In genomic region chr7:112345687-112346086, GRCm38 (mm10) we compare ENCODE assay signal across 22 mouse cellular contexts.
"Had no signal": no experiment of that assay in that cellular context is flagged by ENCODE, and none has a peak within 500 bp of the region (broad histone marks: within the 10 kb centered on the region; RNA-seq: fewer than 3 reads in every experiment).

No protein-coding gene starts in this region.

- H3K4me2 ChIP-seq: limb, embryonic 13.5 days; liver, embryonic 12.5 days; liver, embryonic 15.5 days; lung, embryonic 15.5 days; midbrain, embryonic 13.5 days; neural tube, embryonic 13.5 days had no signal

- ATAC-seq: liver, embryonic 12.5 days; midbrain, embryonic 13.5 days; midbrain, embryonic 16.5 days had no signal

- DNase-seq: kidney, postnatal 25 days; layer of hippocampus, adult 9-11 months; liver; lung, adult 18-20 months; lung, postnatal 10 days; lung, postnatal 36 days; retina, postnatal 1 day; thymus, adult 18-20 months; thymus, postnatal 36 days had no signal

- H3K4me3 ChIP-seq: layer of hippocampus, adult 2 months; limb, embryonic 10.5 days; limb, embryonic 13.5 days; liver, embryonic 12.5 days; liver, embryonic 15.5 days; lung, embryonic 15.5 days; megakaryocyte, embryonic 14.5 days; midbrain, embryonic 10.5 days; midbrain, embryonic 13.5 days; myocyte; neural tube, embryonic 13.5 days had no signal

- H3K9ac ChIP-seq: limb, embryonic 13.5 days; liver, embryonic 12.5 days; liver, embryonic 15.5 days; lung, embryonic 15.5 days; midbrain, embryonic 13.5 days; neural tube, embryonic 13.5 days had no signal

- H3K4me1 ChIP-seq: limb, embryonic 13.5 days; liver, embryonic 12.5 days; liver, embryonic 15.5 days; lung, embryonic 15.5 days; megakaryocyte, embryonic 14.5 days; midbrain, embryonic 10.5 days; midbrain, embryonic 13.5 days; neural tube, embryonic 13.5 days had no signal

- H3K27me3 ChIP-seq: limb, embryonic 13.5 days; liver, embryonic 12.5 days; liver, embryonic 15.5 days; lung, embryonic 15.5 days; midbrain, embryonic 13.5 days; neural tube, embryonic 13.5 days had no signal

- H3K27ac ChIP-seq: kidney, postnatal 0 days; layer of hippocampus, adult 2 months; limb, embryonic 10.5 days; limb, embryonic 13.5 days; liver, embryonic 12.5 days; liver, embryonic 15.5 days; lung, embryonic 15.5 days; midbrain, embryonic 10.5 days; midbrain, embryonic 13.5 days; neural tube, embryonic 13.5 days had no signal

- H3K9me3 ChIP-seq: limb, embryonic 10.5 days; limb, embryonic 13.5 days; liver, embryonic 12.5 days; liver, embryonic 15.5 days; lung, embryonic 15.5 days; midbrain, embryonic 10.5 days; midbrain, embryonic 13.5 days; neural tube, embryonic 13.5 days had no signal

- H3K36me3 ChIP-seq: limb, embryonic 10.5 days; limb, embryonic 13.5 days; liver, embryonic 12.5 days; liver, embryonic 15.5 days; midbrain, embryonic 10.5 days; midbrain, embryonic 13.5 days; neural tube, embryonic 13.5 days had no signal
